In genomic region chr9:108067900-108068299, GRCm38 (mm10) we compare ENCODE assay signal across 8 mouse cellular contexts. TPM values are rescaled to one million over a fixed set of nuclear protein-coding genes. Genes with fewer than 3 reads are reported as not detected.
DNase-seq lines count a peak whose midpoint lies in the region; ATAC-seq lines count a peak whose summit lies in the region.

No protein-coding gene starts in this region.

- H3K36me3 ChIP-seq in embryonic facial prominence, embryonic 13.5 days = peaks cover 70% of the 10 kb centered on the region
- H3K36me3 ChIP-seq in heart, embryonic 10.5 days = peaks cover 60% of the 10 kb centered on the region
- H3K36me3 ChIP-seq in liver, embryonic 12.5 days = peaks cover 100% of the 10 kb centered on the region
- H3K36me3 ChIP-seq in splenic B cell, adult 2 months (ENCODE audit: control insufficient read depth, insufficient read depth, low read length, poor library complexity, severe bottlenecking) = peaks cover 3% of the 10 kb centered on the region; the same call in 1 of the 2 replicates

- no peak overlapping the region for H3K9ac ChIP-seq in embryonic facial prominence, embryonic 13.5 days
- no peak overlapping the region for H3K9ac ChIP-seq in liver, embryonic 12.5 days

- ATAC-seq in embryonic facial prominence, embryonic 13.5 days (ENCODE audit: insufficient number of reproducible peaks, insufficient read depth, low FRiP score, low TSS enrichment, low read depth) = no peak
- ATAC-seq in liver, embryonic 12.5 days = no peak

- no peak overlapping the region for H3K4me2 ChIP-seq in embryonic facial prominence, embryonic 13.5 days
- no peak overlapping the region for H3K4me2 ChIP-seq in liver, embryonic 12.5 days

- no peaks in the 10 kb centered on the region for H3K9me3 ChIP-seq in embryonic facial prominence, embryonic 13.5 days
- H3K9me3 ChIP-seq in heart, embryonic 10.5 days = no peaks in the 10 kb centered on the region
- no peaks in the 10 kb centered on the region for H3K9me3 ChIP-seq in liver, embryonic 12.5 days (replicated peaks)

- no peaks in the 10 kb centered on the region for H3K27me3 ChIP-seq in embryonic facial prominence, embryonic 13.5 days
- no peaks in the 10 kb centered on the region for H3K27me3 ChIP-seq in heart, embryonic 10.5 days (ENCODE audit: insufficient read depth, poor library complexity, severe bottlenecking)
- H3K27me3 ChIP-seq in liver, embryonic 12.5 days (replicated peaks) = no peaks in the 10 kb centered on the region
- no peaks in the 10 kb centered on the region for H3K27me3 ChIP-seq in splenic B cell, adult 2 months (ENCODE audit: control insufficient read depth, insufficient read depth, low read length, poor library complexity, severe bottlenecking)

- 14% methylated on average over 8 of the region's 8 CpGs for WGBS in embryonic facial prominence, embryonic 13.5 days
- WGBS in heart, embryonic 10.5 days = 19% methylated on average over 8 of the region's 8 CpGs
- 21% methylated on average over 8 of the region's 8 CpGs for WGBS in liver, embryonic 12.5 days (ENCODE audit: insufficient replicate concordance)

- 0 out of 2 replicates have a peak, but pooled peaks cover 3% of the 10 kb centered on the region for H3K4me1 ChIP-seq in embryonic facial prominence, embryonic 13.5 days
- H3K4me1 ChIP-seq in heart, embryonic 10.5 days = peaks cover 29% of the 10 kb centered on the region
- H3K4me1 ChIP-seq in liver, embryonic 12.5 days = peaks cover 47% of the 10 kb centered on the region

- peak overlapping the region; percentile 22; the same call in 1 of the 2 replicates for H3K27ac ChIP-seq in embryonic facial prominence, embryonic 13.5 days
- H3K27ac ChIP-seq in heart, embryonic 10.5 days = no peak overlapping the region; the same call in 1 of the 2 replicates
- H3K27ac ChIP-seq in liver, embryonic 12.5 days = peak overlapping the region; percentile 68; the same call in 1 of the 2 replicates

- DNase-seq in 3T3-L1 (ENCODE audit: low read depth, low spot score) = peak; percentile 93
- DNase-seq in adrenal gland, postnatal 10 days = peak; percentile 89
- DNase-seq in heart, embryonic 10.5 days (ENCODE audit: low spot score) = peak; percentile 94
- DNase-seq in kidney, postnatal 10 days = peak; percentile 91
- peak; percentile 71 to 78 for DNase-seq in natural killer cell, adult 2 months (ENCODE audit: low spot score in 2 of 2)
- DNase-seq in splenic B cell, adult 2 months (ENCODE audit: low read depth, low spot score) = peak; percentile 90

- no peak overlapping the region for H3K4me3 ChIP-seq in embryonic facial prominence, embryonic 13.5 days
- H3K4me3 ChIP-seq in heart, embryonic 10.5 days = no peak overlapping the region
- no peak overlapping the region for H3K4me3 ChIP-seq in liver, embryonic 12.5 days

RNA-seq across cellular contexts. Expression of gene Mst1, which starts 12.3 kb away (rescaled TPM):
- total RNA-seq in adrenal gland, postnatal 10 days (2021) = 10 to 100 TPM; 12.8 to 28.1 TPM
- polyA plus RNA-seq in embryonic facial prominence, embryonic 13.5 days (2015; fragmentation: Nextera tagmentation; extraction: Ambion mirVana) = 0.38 and 1.0 TPM in 2 replicates
- 1.6 TPM in 2 replicates for polyA plus RNA-seq in heart, embryonic 10.5 days (2016; fragmentation: Nextera tagmentation; extraction: Ambion mirVana)
- polyA plus RNA-seq in liver, embryonic 12.5 days (2016; fragmentation: Nextera tagmentation; extraction: Ambion mirVana) = 14.5 and 15.7 TPM in 2 replicates

RNA-seq across cellular contexts. Expression of gene Amigo3, which starts 14.9 kb away (rescaled TPM):
- total RNA-seq in adrenal gland, postnatal 10 days (2021) = 1 to 10 TPM; 2.7 to 3.4 TPM
- polyA plus RNA-seq in embryonic facial prominence, embryonic 13.5 days (2015; fragmentation: Nextera tagmentation; extraction: Ambion mirVana) = 3.4 and 3.7 TPM in 2 replicates
- polyA plus RNA-seq in heart, embryonic 10.5 days (2016; fragmentation: Nextera tagmentation; extraction: Ambion mirVana) = 2.5 and 3.2 TPM in 2 replicates
- polyA plus RNA-seq in liver, embryonic 12.5 days (2016; fragmentation: Nextera tagmentation; extraction: Ambion mirVana) = 2.2 and 2.5 TPM in 2 replicates

RNA-seq across cellular contexts. Expression of gene Rnf123, which starts 15.2 kb away (rescaled TPM):
- 10 to 100 TPM; 54.3 to 71.9 TPM for total RNA-seq in adrenal gland, postnatal 10 days (2021)
- 31.2 and 36.2 TPM in 2 replicates for polyA plus RNA-seq in embryonic facial prominence, embryonic 13.5 days (2015; fragmentation: Nextera tagmentation; extraction: Ambion mirVana)
- polyA plus RNA-seq in heart, embryonic 10.5 days (2016; fragmentation: Nextera tagmentation; extraction: Ambion mirVana) = 31.8 and 33.1 TPM in 2 replicates
- 96.6 and 101 TPM in 2 replicates for polyA plus RNA-seq in liver, embryonic 12.5 days (2016; fragmentation: Nextera tagmentation; extraction: Ambion mirVana)

RNA-seq across cellular contexts. Expression of gene Gmppb, which starts 18.9 kb away (rescaled TPM):
- total RNA-seq in adrenal gland, postnatal 10 days (2021) = 10 to 100 TPM; 18.5 to 21.0 TPM
- polyA plus RNA-seq in embryonic facial prominence, embryonic 13.5 days (2015; fragmentation: Nextera tagmentation; extraction: Ambion mirVana) = 27.4 and 31.5 TPM in 2 replicates
- polyA plus RNA-seq in heart, embryonic 10.5 days (2016; fragmentation: Nextera tagmentation; extraction: Ambion mirVana) = 30.4 and 30.7 TPM in 2 replicates
- polyA plus RNA-seq in liver, embryonic 12.5 days (2016; fragmentation: Nextera tagmentation; extraction: Ambion mirVana) = 22.1 and 22.6 TPM in 2 replicates

RNA-seq across cellular contexts. Expression of gene Apeh, which starts 26.5 kb away (rescaled TPM):
- 10 to 100 TPM; 72.2 to 81.8 TPM for total RNA-seq in adrenal gland, postnatal 10 days (2021)
- 40.8 and 45.6 TPM in 2 replicates for polyA plus RNA-seq in embryonic facial prominence, embryonic 13.5 days (2015; fragmentation: Nextera tagmentation; extraction: Ambion mirVana)
- 80.7 and 84.4 TPM in 2 replicates for polyA plus RNA-seq in heart, embryonic 10.5 days (2016; fragmentation: Nextera tagmentation; extraction: Ambion mirVana)
- polyA plus RNA-seq in liver, embryonic 12.5 days (2016; fragmentation: Nextera tagmentation; extraction: Ambion mirVana) = 199 and 215 TPM in 2 replicates
